Mouse (Mus musculus) heart, embryonic 13.5 days (tissue): ENCODE results near the gene Larp1. TPM values are rescaled to one million over a fixed set of nuclear protein-coding genes. Genes with fewer than 3 reads are reported as not detected.

Experiments used
- ATAC-seq: fragments of 200-750 bp; cut with Nextera tagmentation; 2 replicates; pipeline ENCODE4 v1.8.0; 2017; ENCODE audit warnings: moderate TSS enrichment; ENCODE audit not compliant: insufficient number of reproducible peaks, low FRiP score, low TSS enrichment; ENCODE audit errors: extremely low read depth
- H3K27ac ChIP-seq: fragments of 300-500 bp; sonication (generic); replicated peaks from 2 replicates; pipeline ENCODE4 v1.5.1; 2015; ENCODE audit warnings: moderate library complexity, mild to moderate bottlenecking, inconsistent platforms
- H3K27me3 ChIP-seq: fragments of 300-500 bp; sonication (generic); replicated peaks from 2 replicates; pipeline ENCODE4 v1.6.1; 2015; ENCODE audit warnings: mild to moderate bottlenecking, inconsistent platforms
- H3K36me3 ChIP-seq: fragments of 300-500 bp; sonication (generic); 2 replicates; pipeline ENCODE4 v1.6.1; 2015; ENCODE audit warnings: mild to moderate bottlenecking, inconsistent platforms
- H3K4me1 ChIP-seq: fragments of 300-500 bp; sonication (generic); 2 replicates; pipeline ENCODE4 v1.6.1; 2015; ENCODE audit warnings: inconsistent platforms
- H3K4me2 ChIP-seq: fragments of 300-500 bp; sonication (generic); 2 replicates; pipeline ENCODE4 v1.6.1; 2015; ENCODE audit warnings: inconsistent platforms, mild to moderate bottlenecking, moderate library complexity
- H3K4me3 ChIP-seq: fragments of 300-500 bp; sonication (generic); 2 replicates; pipeline ENCODE4 v1.5.1; 2015; ENCODE audit warnings: moderate library complexity, mild to moderate bottlenecking, inconsistent platforms
- H3K9ac ChIP-seq: fragments of 300-500 bp; sonication (generic); 2 replicates; pipeline ENCODE4 v1.6.1; 2015; ENCODE audit warnings: inconsistent platforms, mild to moderate bottlenecking, moderate library complexity
- H3K9me3 ChIP-seq: fragments of 300-500 bp; sonication (generic); 2 replicates; pipeline ENCODE4 v1.6.1; 2016; ENCODE audit warnings: inconsistent platforms
- WGBS: fragments of 180-500 bp; shearing (Covaris S2); methylation state at CpG from one replicate; pipeline ENCODE4 v1.1.7; 2015; ENCODE audit warnings: mixed read lengths; 5-methylcytosine and 5-hydroxymethylcytosine counted together
- polyA plus RNA-seq: library from polyadenylated mRNA; unstranded; fragments of >200 nt; fragmentation: Nextera tagmentation; extraction: Ambion mirVana; gene quantifications from 2 replicates; pipeline ENCODE4 v1.2.1, GENCODE M21; 2015

Gene Larp1
- polyA plus RNA-seq, 1 experiment from 2014 or later = 11.7 TPM

- Histone ChIP-seq H3K27ac (no peak overlapping the region), H3K27me3 (peaks cover 33% of the 10 kb centered on the region), H3K4me3 (no peak overlapping the region), H3K4me1 (peaks cover 21% of the 10 kb centered on the region), H3K36me3 (no peaks in the 10 kb centered on the region), H3K4me2 (no peak overlapping the region), H3K9ac (no peak overlapping the region), H3K9me3 (no peaks in the 10 kb centered on the region)
- WGBS = 90% methylated on average over 2 of the region's 2 CpGs
- no peak for ATAC-seq
These were observed 91.1 kb downstream of the Larp1 start for GRCm38 (mm10) chr11:58100006-58100405.

DNA sequence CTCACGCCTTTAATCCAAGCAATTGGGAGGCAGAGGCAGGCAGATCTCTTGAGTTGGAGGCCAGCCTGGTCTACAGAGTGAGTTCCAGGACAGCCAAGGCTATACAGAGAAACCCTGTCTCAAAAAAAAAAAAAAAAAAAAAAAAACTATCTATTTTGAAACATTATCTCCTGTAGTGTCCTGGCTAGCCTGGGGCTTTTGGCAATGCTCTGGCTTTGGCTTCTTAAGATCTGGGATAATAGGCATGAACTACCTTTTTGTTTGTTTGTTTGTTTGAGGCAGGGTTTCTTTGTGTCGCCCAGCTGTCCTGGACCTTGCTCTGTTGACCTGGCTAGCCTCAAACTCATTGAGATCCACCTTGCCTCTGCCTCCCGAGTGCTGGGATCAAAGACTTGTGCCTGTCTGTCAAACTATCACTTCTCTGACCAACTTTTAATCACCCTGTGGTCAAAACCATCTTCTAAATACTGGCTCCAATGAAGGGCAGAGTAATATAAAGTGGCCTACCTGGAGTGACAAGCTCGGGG lies 92.4 kb downstream of the Larp1 start:
- H3K4me2 ChIP-seq = no peak overlapping the region
- ATAC-seq = no peak
- H3K9me3 ChIP-seq = no peaks in the 10 kb centered on the region
- WGBS = 74% methylated on average over 4 of the region's 4 CpGs
- no peaks in the 10 kb centered on the region for H3K36me3 ChIP-seq
- no peak overlapping the region for H3K9ac ChIP-seq
- H3K4me3 ChIP-seq = no peak overlapping the region
- H3K27ac ChIP-seq = no peak overlapping the region
- peaks cover 27% of the 10 kb centered on the region for H3K4me1 ChIP-seq
- H3K27me3 ChIP-seq = peaks cover 28% of the 10 kb centered on the region

GRCm38 (mm10) chr11:58102146-58102545 lies 93.3 kb downstream of the Larp1 start:
- Histone ChIP-seq H3K4me2 (no peak overlapping the region), H3K27me3 (peaks cover 19% of the 10 kb centered on the region), H3K27ac (no peak overlapping the region), H3K4me3 (no peak overlapping the region), H3K36me3 (no peaks in the 10 kb centered on the region), H3K9me3 (no peaks in the 10 kb centered on the region), H3K9ac (no peak overlapping the region), H3K4me1 (peaks cover 29% of the 10 kb centered on the region)
- 78% methylated on average over 3 of the region's 3 CpGs for WGBS
- no peak for ATAC-seq

DNA sequence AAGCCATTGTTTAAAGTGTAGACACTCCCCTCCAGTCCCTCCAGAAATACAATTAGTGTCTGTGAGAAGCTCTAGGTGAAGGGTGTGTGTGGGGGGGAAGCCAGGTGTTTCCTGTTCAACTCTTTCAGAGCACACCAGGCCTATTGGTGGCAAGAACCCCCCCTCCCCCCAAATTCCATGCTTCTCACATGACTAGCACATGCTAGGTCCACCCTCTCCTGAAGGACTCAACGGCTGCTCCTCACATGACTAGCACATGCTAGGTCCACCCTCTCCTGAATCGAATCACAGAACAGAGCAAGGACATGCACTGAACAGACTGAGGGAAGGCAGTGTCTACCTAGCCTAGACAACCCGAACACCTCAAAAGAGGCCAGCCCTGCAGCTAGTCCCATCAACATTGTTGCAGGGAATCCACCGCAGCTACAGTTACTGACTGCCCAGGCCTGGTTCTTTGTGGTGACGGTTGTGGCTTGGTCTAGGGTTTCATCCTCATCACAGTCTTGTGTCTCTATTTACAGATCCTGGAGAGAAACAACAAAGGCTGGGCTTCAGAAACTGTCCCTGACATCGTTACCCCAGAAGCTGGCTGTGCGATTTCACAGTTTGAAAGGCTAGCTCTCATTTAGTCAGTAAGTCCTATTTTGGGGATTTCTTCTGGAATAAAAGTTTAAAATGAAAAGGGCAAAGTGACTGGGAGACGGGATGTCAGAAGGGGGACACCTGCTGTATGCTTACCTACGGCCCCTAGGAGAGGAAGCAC lies 93.9 kb downstream of the Larp1 start:
- H3K9ac ChIP-seq = peak overlapping the region; percentile 79
- peak overlapping the region; percentile 97 for H3K4me3 ChIP-seq
- peaks cover 15% of the 10 kb centered on the region for H3K27me3 ChIP-seq
- 84% methylated on average over 9 of the region's 9 CpGs for WGBS
- H3K4me1 ChIP-seq = peaks cover 35% of the 10 kb centered on the region
- H3K9me3 ChIP-seq = no peaks in the 10 kb centered on the region
- H3K27ac ChIP-seq = peak overlapping the region; percentile 60; the same call in 1 of the 2 replicates
- H3K36me3 ChIP-seq = no peaks in the 10 kb centered on the region
- peak overlapping the region; percentile 88 for H3K4me2 ChIP-seq
- ATAC-seq = no peak

DNA sequence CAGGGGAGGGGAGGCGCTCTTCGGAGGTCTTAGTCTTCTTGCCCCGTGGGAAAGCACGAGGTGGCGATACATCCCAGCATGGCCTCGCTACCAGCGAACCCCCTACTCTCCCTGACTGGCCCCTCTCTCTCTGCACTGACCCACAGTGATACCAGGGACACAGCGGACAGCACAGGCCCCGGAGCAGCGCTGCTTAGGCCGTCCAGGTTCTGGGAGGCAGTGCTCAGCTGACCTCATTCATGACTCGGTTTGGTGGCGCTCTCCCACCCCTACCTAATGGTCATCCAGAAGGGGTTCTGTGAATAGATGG lies 94.4 kb downstream of the Larp1 start:
- Histone ChIP-seq H3K4me1 (peaks cover 34% of the 10 kb centered on the region), H3K9me3 (no peaks in the 10 kb centered on the region), H3K4me2 (peak overlapping the region; percentile 88), H3K27ac (peak overlapping the region; percentile 60), H3K9ac (peak overlapping the region; percentile 79), H3K4me3 (peak overlapping the region; percentile 97), H3K27me3 (peaks cover 11% of the 10 kb centered on the region), H3K36me3 (no peaks in the 10 kb centered on the region)
- ATAC-seq = 0 out of 2 replicates have a peak, but pooled peaks have one; percentile 12
- WGBS = 57% methylated on average over 13 of the region's 13 CpGs

DNA sequence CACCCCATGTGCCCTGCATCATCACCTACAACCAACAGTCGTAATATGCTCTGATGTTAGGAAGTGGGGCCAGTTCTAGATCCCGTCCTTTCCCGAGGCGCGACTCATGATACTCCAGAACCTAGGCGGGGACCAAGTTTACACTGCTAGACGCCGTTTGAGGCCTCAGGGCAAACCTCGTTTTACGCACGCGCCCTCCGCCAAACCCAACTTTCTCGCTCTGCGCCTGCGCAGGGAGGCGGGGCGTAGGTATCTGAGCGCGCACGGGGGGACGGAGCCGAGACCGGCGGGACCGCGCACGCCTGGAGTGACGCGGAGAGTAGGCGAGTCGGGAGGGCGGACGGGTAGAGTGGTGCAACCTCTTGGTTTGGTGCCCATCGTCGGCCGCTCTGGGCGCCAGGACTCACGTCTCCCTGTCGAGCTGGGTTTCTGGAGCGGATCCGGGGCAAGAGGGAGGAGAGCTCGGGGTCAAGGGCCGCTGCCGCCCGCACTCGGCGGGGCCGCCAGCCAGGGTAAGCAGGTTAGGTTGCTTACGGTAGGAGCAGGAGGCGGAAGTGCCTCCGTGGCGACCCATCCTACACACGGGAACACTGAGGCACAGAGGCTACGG lies 94.9 kb downstream of the Larp1 start, which contains the start of gene Cnot8:
Gene Cnot8, plus strand, starts transcription at position 457 of the 610 bp plus-strand sequence.
- Histone ChIP-seq H3K9me3 (no peaks in the 10 kb centered on the region), H3K4me1 (peaks cover 32% of the 10 kb centered on the region), H3K9ac (peak within 1 kb of the TSS; percentile 98), H3K4me3 (peak within 1 kb of the TSS; percentile 97), H3K27ac (peak within 1 kb of the TSS; percentile 93), H3K27me3 (peaks cover 6% of the 10 kb centered on the region), H3K36me3 (no peaks in the 10 kb centered on the region), H3K4me2 (peak within 1 kb of the TSS; percentile 88)
- ATAC-seq = peak; percentile 91
- under 1% methylated on average over 55 of the region's 55 CpGs for WGBS

DNA sequence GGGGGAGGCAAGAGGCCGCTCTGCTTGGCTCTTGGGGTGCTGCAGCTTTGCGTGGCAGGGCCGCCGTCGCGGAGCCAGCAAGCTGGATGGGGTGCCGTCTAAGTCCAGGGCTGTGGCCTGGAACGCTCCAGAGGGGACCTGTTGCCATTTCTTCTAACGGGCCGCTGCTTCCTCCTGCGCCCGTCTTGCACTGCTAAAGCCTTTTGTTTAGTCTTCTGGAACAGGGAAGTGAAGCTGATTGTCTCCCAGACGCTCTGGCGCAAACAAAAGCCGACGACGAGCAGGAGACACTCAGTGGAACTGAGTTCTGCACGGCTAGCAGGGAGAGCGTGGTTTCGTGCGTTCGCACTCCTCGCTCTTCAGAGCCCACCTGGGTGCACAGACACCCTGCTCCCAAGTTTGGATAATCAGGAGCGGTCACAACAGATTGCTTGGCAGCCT lies 95.5 kb downstream of the Larp1 start:
- Histone ChIP-seq H3K9me3 (no peaks in the 10 kb centered on the region), H3K4me1 (peaks cover 32% of the 10 kb centered on the region), H3K4me3 (peak overlapping the region; percentile 97), H3K36me3 (peaks cover 3% of the 10 kb centered on the region; the same call in 1 of the 2 replicates), H3K9ac (peak overlapping the region; percentile 98), H3K4me2 (peak overlapping the region; percentile 88), H3K27ac (peak overlapping the region; percentile 93), H3K27me3 (no peaks in the 10 kb centered on the region)
- under 1% methylated on average over 24 of the region's 24 CpGs for WGBS
- ATAC-seq = peak; percentile 34; the same call in 1 of the 2 replicates

DNA sequence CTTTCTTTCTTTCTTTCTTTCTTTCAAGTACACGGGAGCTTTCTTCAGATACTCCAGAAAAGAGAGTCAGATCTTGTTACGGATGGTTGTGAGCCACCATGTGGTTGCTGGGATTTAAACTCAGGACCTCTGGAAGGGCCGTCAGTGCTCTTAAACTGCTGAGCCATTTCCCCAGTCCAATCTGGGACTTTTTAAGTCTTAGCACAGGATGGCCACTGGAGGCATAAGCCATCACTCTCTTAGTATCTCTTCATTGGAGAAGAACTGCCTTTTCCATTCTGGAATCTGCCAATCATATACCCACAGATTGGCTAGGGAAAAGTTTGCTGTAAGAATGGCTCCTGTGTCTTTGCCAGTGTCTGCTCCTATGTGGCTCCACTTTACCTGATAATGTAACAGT lies 98.1 kb downstream of the Larp1 start:
- H3K27me3 ChIP-seq = no peaks in the 10 kb centered on the region
- no peak overlapping the region for H3K27ac ChIP-seq
- ATAC-seq = no peak
- H3K4me2 ChIP-seq = no peak overlapping the region
- no peaks in the 10 kb centered on the region for H3K9me3 ChIP-seq
- peaks cover 29% of the 10 kb centered on the region for H3K36me3 ChIP-seq
- WGBS = 63% methylated on average over 3 of the region's 3 CpGs
- H3K4me3 ChIP-seq = no peak overlapping the region
- H3K4me1 ChIP-seq = peaks cover 32% of the 10 kb centered on the region
- no peak overlapping the region for H3K9ac ChIP-seq

GRCm38 (mm10) chr11:58107664-58108337 lies 98.9 kb downstream of the Larp1 start:
- ATAC-seq = no peak
- Histone ChIP-seq H3K4me2 (no peak overlapping the region), H3K4me1 (peaks cover 29% of the 10 kb centered on the region), H3K9me3 (no peaks in the 10 kb centered on the region), H3K36me3 (peaks cover 37% of the 10 kb centered on the region), H3K27me3 (no peaks in the 10 kb centered on the region), H3K9ac (no peak overlapping the region), H3K4me3 (no peak overlapping the region), H3K27ac (no peak overlapping the region)
- WGBS = 82% methylated on average over 4 of the region's 4 CpGs
